Mouse (Mus musculus): ENCODE data around the gene Gm10642.

The Gm10642 gene

GRCm38 (mm10) chr9:70671772-70672579 lies 15.9 kb downstream of the Gm10642 start:
- DNase-seq (ENCODE audit: low read depth, low spot score): no peak

- DNase-seq (ENCODE audit: low read depth, low spot score): peak; percentile 54
These were observed 17.6 kb downstream of the Gm10642 start for GRCm38 (mm10) chr9:70673656-70674055.

GRCm38 (mm10) chr9:70675117-70675516 lies 19.1 kb downstream of the Gm10642 start:
- no peak for DNase-seq (ENCODE audit: low read depth, low spot score)

DNA sequence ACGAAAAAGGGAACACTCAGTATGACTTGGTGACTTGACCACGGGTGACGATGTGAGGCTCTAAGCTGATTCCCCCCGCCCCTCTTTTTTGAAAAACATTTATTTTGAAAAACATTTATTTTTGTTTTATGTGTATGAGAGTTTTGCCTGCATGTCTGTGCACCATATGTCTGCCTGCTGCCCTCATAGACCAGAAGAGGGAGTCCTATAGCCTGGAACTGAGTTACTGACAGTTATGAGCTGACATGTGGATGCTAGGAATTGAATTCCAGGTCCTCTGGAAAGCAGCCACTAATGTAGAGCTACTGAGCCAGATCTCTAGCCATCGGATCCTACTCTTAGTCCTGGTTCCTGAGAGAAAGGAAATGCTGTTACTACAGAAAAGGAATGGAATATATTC lies 19.9 kb downstream of the Gm10642 start:
- DNase-seq (ENCODE audit: low read depth, low spot score): no peak

DNA sequence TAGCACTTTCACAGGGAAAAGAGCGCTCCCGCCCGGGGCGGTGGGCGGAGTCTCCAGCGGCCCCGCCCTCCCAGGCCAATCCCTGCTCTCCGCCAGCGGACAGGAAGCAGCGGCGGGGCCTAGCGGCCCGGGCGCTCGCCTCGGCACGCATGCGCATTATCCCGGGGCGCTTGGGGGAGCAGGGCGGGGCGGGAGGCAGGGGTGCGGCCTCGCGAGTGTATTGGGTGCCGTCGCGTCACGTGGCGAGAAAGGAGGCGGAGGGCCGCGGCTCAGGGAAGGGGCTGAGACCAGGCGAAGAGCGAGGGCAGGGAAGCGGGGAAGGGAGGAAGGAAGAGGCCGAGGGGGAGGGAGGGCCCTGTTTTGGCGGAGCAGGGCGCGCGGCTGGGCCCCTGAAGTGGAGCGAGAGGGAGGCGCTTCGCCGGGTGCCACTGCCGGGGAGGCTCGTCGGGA lies 22.7 kb downstream of the Gm10642 start, which contains the start of gene Adam10:
Gene Adam10, plus strand, starts transcription at position 316 of the 450 bp plus-strand sequence.
- peak; percentile 98 for DNase-seq (ENCODE audit: low read depth, low spot score)

DNA sequence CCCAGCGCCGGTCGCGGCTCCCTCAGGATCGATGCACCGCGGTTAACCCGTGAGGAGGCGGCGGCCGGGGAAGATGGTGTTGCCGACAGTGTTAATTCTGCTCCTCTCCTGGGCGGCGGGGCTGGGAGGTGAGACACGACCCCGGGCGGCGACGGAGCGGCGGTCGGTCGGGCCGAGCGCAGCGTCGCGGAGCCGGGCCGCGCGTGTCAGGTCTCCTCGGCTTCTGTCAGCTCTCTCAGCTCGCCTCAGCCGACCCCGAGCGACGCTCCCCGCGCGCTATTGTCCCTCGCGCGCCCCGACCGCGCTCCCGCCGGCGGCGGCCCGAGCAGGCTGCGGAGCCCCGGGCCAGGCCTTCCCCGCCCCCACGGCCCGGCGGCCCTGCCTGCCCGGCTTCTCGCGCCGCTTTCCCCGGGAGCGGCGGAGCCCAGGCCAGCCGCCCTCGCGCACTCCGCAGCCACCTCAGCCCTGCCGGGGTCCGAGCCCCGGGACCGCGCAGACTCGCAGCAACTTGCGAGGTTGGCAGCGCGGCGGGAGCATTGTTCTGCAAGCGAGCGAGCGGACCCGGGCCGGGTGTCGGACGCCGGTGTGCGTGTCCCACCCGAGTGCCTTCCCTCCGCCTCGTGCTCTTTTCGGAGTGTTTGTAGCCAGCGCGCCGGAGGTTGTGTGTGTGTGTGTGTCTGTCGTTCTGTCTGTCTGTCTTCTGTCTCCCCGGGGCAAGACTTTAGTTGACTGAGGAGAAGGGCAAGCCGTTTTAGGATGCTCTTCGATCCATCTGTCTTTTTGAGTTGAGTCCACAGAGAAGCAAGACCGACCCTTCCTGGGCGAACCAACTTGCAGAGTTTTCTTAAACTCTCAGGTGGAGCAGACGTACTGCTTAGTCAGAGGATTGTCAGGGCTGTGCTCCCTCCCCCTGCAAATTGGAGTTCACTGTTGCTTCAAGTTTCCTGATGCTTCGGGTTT lies 23.4 kb downstream of the Gm10642 start:
- peak; percentile 30 for DNase-seq (ENCODE audit: low read depth, low spot score)

- DNase-seq (ENCODE audit: low read depth, low spot score): no peak
These were observed 26.2 kb downstream of the Gm10642 start for GRCm38 (mm10) chr9:70682202-70682601.

GRCm38 (mm10) chr9:70688301-70688968 lies 32.4 kb downstream of the Gm10642 start:
- no peak for DNase-seq (ENCODE audit: low read depth, low spot score)

DNA sequence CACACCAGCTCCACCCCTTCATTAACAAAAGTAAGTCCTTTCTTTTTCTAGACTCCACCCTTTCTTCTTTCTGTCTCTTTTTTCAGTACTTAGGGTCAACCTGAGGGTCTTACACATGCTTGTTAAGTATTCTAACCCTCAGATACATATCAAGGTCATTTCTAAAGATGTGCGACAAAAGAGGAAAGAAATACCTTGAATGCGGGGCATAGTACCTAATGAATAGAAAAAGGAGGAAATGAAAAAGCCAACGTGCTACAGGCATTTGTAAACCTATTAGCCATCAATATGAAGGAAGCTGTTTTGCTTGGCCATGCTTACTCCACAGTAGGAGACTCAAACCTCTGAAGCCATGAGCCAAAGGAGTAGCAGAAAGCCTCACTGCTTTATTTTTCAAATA lies 33.9 kb downstream of the Gm10642 start:
- no peak for DNase-seq (ENCODE audit: low read depth, low spot score)

GRCm38 (mm10) chr9:70690579-70690978 lies 34.5 kb downstream of the Gm10642 start:
- no peak for DNase-seq (ENCODE audit: low read depth, low spot score)

- no peak for DNase-seq (ENCODE audit: low read depth, low spot score)
These were observed 36.0 kb downstream of the Gm10642 start for GRCm38 (mm10) chr9:70691772-70692693.

GRCm38 (mm10) chr9:70695723-70696122 lies 39.7 kb downstream of the Gm10642 start:
- DNase-seq (ENCODE audit: low read depth, low spot score): no peak

- no peak for DNase-seq (ENCODE audit: low read depth, low spot score)
These were observed 42.0 kb downstream of the Gm10642 start for GRCm38 (mm10) chr9:70698090-70698489.

DNA sequence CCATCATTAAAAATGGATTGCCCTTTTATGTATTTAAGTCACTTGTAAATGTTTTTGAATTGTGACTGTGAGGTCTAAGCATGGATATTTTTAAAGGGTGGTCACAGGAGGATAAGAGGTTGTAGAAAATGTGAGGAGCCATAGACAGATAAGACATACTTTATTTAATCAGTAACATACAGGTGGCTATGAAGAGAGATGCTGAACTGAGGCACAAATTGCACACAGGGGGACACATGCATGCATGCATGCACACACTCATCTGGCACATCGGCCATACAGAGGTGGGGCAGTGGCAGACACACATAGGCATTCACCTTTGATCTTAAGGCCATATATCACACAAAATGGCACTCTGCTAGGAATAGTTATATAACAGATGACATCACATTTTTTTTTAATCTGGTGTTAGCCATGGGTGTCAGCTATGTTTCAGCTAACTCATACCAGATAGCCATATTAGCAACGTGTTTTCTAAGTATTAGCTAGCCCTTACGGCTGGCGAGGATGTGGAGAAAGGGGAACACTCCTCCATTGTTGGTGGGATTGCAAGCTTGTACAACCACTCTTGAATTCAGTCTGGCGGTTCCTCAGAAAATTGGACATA lies 47.6 kb downstream of the Gm10642 start:
- DNase-seq (ENCODE audit: low read depth, low spot score): no peak

DNA sequence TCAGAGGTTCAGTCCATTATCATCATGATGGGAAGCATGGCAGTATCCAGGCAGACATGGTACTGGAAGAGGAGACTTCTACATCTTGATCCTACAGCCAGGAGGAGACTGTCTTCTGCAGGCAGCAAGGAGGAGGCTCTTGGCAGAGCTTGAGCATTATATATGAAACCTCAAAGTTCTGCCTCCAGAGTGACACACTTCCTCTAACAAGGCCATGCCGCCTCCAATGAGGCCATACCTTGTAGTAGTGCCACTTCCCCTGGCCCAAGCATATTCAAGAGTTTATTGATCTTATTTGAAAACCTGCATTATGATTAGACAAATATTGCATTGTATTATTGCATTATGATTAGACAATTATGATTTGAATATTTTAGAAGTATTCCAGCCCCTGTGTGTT lies 50.4 kb downstream of the Gm10642 start:
- no peak for DNase-seq (ENCODE audit: low read depth, low spot score)

All from forelimb bud, embryonic 11.5 days (tissue).